Mouse (Mus musculus): ENCODE results near the gene P2ry13. TPM values are rescaled to one million over a fixed set of nuclear protein-coding genes. Genes with fewer than 3 reads are reported as not detected.

P2ry13 gene
- under 1 TPM; 0.60 to 0.84 TPM for total RNA-seq (2021)
- long read RNA-seq, experiment 1, result 0 reads
- long read RNA-seq, experiment 2, result 0 reads

DNA sequence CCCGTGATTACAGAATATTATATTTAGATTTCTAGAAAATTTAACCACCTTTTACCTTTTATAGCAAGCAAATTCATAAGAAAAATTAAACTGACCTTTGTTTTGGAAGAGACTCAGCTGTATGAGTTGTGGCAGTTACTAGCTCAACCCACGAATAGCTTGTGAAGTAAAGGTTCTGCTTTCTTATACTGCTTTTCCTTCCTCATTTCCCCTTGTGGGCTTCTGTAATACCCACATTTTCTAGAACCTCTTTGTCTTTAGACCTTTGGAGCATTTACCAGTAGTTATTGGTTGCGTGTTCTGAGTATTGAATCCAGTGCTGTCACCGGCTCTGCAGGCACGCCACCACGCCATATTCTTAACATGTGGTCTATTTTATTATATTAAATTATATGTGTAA is at the start of gene P2ry13:
Gene P2ry13, minus strand, starts transcription at position 156 of the 400 bp plus-strand sequence.
- no peak for DNase-seq
- intact Hi-C loops (cut with DNase I; ENCODE audit: low total_unique reads), result no loop called here

DNA sequence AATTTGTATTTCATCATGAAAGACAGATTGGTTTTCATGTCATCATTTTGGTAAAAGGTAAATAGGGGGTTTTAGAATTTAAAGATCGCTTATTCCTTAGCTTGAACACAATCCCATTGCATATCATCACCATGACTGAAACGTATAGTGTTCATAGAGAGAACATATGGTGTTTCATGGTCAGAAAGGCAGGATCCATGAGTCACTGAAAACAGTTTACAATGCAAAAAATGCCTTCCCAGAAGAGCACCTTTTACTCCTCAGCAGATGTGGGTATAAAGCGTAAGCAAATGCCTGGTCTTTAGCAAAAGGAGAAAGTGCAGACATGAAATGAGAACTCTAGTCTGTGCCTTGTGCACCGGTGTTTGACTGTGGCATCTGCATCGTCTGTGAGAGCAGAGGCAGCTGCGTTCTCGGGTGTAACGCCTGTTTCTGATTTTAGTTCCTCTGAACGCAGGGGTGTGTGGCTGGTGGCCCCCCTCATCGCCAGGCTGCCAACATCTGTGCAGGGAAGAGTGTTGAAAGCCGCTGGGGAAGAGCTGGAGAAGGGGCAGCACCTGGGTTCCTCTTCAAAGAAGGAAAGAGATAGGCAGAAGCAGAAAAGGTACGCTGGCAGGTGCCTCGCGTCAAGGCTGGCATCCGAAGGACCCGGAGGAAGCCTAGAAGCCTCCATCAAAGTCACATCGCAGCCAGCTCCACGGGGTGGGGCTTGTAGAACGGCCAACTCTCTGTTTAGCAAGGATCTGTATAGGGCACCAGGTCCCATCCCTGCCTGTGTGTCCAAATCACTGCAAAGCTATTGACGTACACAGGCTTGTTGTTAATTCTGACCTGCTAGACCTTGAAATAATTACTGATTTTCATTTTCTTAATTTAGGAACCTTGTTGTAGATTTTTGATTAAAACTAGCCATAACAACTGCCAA is 47.3 kb upstream of the P2ry13 start:
- intact Hi-C loops (cut with DNase I; ENCODE audit: low total_unique reads), result no loop called here
- no peak for DNase-seq

- DNase-seq, result no peak
- intact Hi-C loops (cut with DNase I; ENCODE audit: low total_unique reads), result no loop called here
These were observed 39.8 kb upstream of the P2ry13 start for GRCm38 (mm10) chr3:59250454-59250853.

- intact Hi-C loops (cut with DNase I; ENCODE audit: low total_unique reads), result no loop called here
These were observed 37.3 kb upstream of the P2ry13 start for GRCm38 (mm10) chr3:59248031-59248430.

DNA sequence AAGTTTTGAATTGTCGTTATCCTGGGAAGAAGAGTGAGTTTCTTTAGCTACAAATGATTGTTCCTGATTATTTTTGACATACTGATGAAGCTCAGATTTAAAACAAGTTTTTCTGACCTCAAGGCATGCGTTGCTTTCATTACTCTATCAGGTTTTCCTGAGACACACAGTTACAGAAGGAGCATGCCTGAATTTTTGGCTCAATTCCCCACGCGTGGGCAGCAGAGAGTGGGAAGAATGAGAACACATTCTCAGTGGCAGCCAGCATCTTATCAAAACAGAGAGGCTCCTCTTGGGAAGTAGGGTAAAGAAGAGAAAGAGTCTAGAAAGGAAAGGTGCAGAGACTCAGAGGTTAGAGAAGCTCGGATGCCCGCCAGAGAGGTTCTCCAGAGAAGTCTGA is 32.7 kb upstream of the P2ry13 start:
- intact Hi-C loops (cut with DNase I; ENCODE audit: low total_unique reads), result no loop called here
- no peak for DNase-seq

More at GRCm38 (mm10) chr3:59248031-59248430, 37.3 kb upstream of the P2ry13 start:
- no peak for DNase-seq

DNA sequence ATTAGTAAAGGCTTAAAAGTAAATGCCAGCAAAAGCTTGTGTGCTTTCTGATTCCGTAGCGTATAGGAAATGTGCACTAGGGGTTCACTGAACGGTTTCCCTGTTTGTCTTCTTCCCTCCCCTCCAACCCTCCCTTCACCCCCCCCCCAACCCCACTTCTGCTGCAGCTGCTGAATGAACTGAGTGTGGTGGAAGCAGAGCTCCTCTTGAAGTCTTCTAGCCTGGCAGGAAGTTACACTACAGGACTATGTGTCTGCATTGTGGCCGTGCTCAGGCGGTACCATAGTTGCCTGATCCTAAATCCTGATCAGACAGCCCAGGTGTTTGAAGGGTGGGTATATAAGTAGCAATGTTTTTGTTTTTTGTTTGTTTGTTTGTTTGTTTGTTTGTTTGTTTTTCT is 24.2 kb upstream of the P2ry13 start:
- DNase-seq, result no peak
- intact Hi-C loops (cut with DNase I; ENCODE audit: low total_unique reads), result no loop called here

GRCm38 (mm10) chr3:59230912-59231311 is 20.2 kb upstream of the P2ry13 start:
- DNase-seq, result no peak
- intact Hi-C loops (cut with DNase I; ENCODE audit: low total_unique reads), result no loop called here

DNA sequence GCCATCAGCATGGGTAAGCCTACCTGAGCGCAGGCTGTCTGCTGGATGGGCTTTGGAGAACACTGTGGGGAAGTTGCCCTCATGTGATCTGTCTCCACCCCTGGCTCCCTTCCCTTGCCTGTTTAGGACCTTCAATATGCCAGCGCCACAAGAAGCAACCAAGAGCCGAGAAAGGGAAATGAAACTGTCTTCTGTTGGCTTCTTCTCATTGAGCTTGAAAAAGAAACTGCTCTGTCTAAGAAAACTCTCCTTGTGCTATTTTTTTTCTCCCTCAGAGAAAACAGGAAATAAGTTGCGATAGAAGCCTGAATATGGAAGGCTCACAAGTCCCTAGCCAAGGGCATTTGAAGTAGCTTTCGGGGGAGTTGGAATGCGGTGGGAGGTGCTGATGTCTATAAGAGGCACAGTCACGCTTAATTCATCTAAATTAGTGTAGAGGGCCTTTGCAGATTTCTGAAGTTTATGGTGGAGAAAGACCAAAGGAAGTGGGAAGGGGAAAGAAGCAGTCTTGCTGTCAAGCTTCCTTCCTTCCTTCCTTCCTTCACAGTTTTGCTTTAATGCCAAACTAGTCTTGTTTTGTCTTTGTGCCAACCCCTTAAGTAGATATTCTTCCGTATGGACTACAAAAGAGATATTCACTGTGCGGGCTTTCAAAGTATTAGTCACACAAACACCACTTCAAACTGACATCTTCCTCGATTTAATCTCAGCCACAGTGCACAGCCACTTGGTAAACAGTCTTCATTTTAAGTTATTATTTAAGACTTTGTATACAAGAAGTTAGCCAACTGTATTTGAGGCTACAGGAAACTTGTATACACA is 18.3 kb upstream of the P2ry13 start:
- intact Hi-C loops (cut with DNase I; ENCODE audit: low total_unique reads), result no loop called here
- DNase-seq, result no peak

GRCm38 (mm10) chr3:59227696-59228095 is 17.0 kb upstream of the P2ry13 start:
- intact Hi-C loops (cut with DNase I; ENCODE audit: low total_unique reads), result no loop called here
- DNase-seq, result no peak

GRCm38 (mm10) chr3:59225411-59225810 is 14.7 kb upstream of the P2ry13 start:
- no peak for DNase-seq
- intact Hi-C loops (cut with DNase I; ENCODE audit: low total_unique reads), result no loop called here

DNA sequence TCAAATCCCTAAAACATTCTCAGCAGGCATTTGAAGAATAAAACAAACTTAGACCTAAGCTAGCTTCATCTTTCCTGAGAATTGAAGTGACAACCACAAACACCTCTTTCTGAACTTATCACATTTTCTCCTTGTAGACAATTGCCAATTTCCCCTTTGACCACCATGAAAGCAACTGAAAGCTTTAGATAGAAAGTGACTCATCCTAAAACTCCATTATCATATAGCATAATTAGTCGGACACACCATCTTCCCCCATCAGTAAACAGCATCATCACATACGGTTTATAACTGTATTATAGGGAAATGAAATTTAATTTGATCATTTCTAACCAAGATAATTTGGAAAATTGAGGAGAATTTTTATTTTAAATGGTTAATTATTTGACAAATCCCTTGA is 11.6 kb upstream of the P2ry13 start:
- intact Hi-C loops (cut with DNase I; ENCODE audit: low total_unique reads), result no loop called here
- no peak for DNase-seq

GRCm38 (mm10) chr3:59219326-59219725 is 8.6 kb upstream of the P2ry13 start:
- no peak for DNase-seq
- intact Hi-C loops (cut with DNase I; ENCODE audit: low total_unique reads), result no loop called here

DNA sequence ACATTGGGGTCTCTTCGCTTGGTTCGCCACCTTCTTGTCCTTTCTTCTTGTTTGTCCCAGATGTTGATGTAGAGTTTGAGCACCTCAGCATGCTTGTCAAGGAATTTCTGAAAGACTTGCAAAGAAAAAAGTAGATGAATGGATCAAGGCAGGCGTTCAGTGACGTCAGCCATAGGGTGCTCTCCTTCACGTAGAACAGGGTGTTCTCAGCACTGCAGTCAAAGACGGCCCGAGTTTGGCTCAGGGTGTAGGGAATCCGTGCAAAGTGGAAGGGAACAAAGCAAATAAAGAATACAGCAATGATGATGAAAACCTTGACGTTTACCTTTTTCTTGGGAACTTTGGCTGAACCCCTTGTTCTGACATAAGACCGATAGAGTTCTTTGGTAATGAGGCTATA is 6.5 kb upstream of the P2ry13 start:
- intact Hi-C loops (cut with DNase I; ENCODE audit: low total_unique reads), result no loop called here
- no peak for DNase-seq

DNA sequence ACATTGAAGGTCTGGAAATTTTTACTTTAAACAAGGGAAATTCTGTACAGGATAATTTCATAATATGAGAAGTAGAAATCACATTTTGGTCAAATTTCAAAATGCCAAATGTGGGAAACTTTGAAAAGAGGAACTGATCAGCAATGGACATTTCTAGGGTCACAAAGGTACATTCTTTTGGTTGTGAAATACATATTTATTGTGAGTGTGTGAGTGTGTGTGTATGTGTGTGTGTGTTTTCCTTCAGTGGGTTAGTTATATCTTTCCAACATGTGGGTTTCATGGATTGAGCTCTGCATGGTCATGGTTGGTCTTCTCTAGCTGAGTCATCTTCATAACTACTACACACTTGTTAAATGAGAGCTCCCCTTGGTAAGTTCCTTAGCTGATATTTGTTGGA is 1.7 kb upstream of the P2ry13 start:
- intact Hi-C loops (cut with DNase I; ENCODE audit: low total_unique reads), result no loop called here
- no peak for DNase-seq

- no peak for DNase-seq
- intact Hi-C loops (cut with DNase I; ENCODE audit: low total_unique reads), result no loop called here
These were observed 1.1 kb upstream of the P2ry13 start for GRCm38 (mm10) chr3:59211784-59212183.

DNA sequence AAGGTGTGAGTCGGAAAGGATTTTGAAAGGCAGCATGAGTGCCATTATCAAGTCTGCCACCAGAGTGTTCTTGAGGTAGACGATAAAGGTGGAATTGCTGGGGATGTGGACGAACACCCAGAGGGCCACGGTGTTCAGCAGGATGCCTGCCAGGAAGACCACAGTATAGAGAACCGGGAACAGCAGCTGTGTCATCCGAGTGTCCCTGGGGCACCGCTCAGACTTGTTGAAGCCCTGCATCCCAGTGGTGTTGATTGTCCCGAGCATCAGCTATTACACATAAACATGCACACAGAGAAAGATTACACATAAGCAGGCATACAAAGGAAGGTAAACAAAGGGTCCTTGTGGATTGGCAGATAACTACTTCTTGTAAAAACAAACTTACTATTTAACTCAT is 593 bp downstream of the P2ry13 start:
- no peak for DNase-seq

DNA sequence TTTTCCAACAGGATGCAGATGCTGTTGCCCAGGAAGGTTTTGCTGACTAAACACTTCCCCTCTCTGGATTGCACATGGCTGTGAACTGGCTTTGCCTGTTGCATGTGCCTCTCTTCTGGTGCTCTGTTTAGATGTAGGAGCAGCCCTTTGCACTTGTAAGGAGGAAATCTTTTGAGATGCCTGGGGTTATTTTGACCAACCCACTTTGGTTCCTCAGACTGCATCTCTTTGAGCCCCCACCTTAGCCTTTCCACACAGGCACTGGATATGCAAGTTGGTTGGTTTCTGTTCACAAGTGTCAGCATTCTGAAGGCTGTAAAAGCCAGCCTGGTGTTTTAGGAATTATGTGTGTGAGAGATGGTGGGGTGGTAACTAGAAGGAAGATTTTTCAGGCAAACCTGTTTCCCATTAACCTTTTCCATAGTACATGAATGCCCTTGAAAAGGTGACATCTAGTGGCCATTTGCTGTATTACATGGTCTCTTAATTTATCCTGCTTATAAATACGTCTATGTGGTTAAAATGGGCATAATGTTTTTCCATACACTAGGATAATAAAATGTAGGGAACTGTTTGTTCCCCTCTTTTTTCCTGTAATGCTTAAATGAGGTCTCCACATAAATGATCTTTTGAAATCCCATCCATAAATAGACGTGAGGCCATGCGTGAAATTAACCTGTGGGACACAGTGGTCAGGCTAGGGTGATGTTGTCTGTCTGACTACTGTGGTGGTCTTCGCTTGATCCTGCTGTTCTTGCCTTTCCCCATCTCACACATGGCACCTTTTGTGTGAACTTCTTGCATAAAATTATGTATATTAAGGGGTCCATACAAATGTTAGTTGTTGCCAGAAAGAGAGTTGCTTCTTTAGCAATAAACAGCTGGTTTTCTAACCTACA is 1.8 kb downstream of the P2ry13 start:
- intact Hi-C loops (cut with DNase I; ENCODE audit: low total_unique reads), result loop anchor here (5.0 kb wide), 1 partner anchor 87 kb away; no protein-coding TSS in a partner anchor
- no peak for DNase-seq

More for the DNA sequence above, 593 bp downstream of the P2ry13 start:
- intact Hi-C loops (cut with DNase I; ENCODE audit: low total_unique reads), result no loop called here

GRCm38 (mm10) chr3:59205941-59206340 is 4.7 kb downstream of the P2ry13 start:
- no peak for DNase-seq
- intact Hi-C loops (cut with DNase I; ENCODE audit: low total_unique reads), result loop anchor here (5.0 kb wide), 1 partner anchor 84 kb away; no protein-coding TSS in a partner anchor
